Mouse (Mus musculus): Measurements from ENCODE around the gene 1700015G11Rik. TPM values are rescaled to one million over a fixed set of nuclear protein-coding genes. Genes with fewer than 3 reads are reported as not detected.

The 1700015G11Rik gene
- polyA plus RNA-seq, 1 experiment from 2014 or later: not detected

- H3K27ac ChIP-seq (replicated peaks): peak within 1 kb of the TSS; percentile 70
- 0 out of 2 replicates have a peak, but pooled peaks cover 3% of the 10 kb centered on the region for H3K36me3 ChIP-seq
- H3K27me3 ChIP-seq: no peaks in the 10 kb centered on the region; the same call in 1 of the 2 replicates
- H3K4me3 ChIP-seq: peak within 1 kb of the TSS; percentile 71
- ATAC-seq (ENCODE audit: low FRiP score, low read depth): peak; percentile 95
- peak within 1 kb of the TSS; percentile 66 for H3K4me2 ChIP-seq (replicated peaks)
- H3K9me3 ChIP-seq: no peaks in the 10 kb centered on the region
- no peaks in the 10 kb centered on the region for H3K4me1 ChIP-seq
- H3K9ac ChIP-seq (replicated peaks): peak within 1 kb of the TSS; percentile 68
- under 1% methylated on average over 37 of the region's 47 CpGs for WGBS
Measured at GRCm38 (mm10) chr7:52005511-52006295, 9.8 kb downstream of the 1700015G11Rik start, which contains the start of gene Svip. Svip (minus strand) TSS chr7:52006018.

- Histone ChIP-seq H3K36me3 (no peaks in the 10 kb centered on the region), H3K27ac (replicated peaks) (no peak overlapping the region), H3K27me3 (no peaks in the 10 kb centered on the region), H3K9me3 (no peaks in the 10 kb centered on the region), H3K9ac (replicated peaks) (no peak overlapping the region), H3K4me2 (replicated peaks) (no peak overlapping the region), H3K4me1 (no peaks in the 10 kb centered on the region), H3K4me3 (no peak overlapping the region)
- 82% methylated on average over 3 of the region's 3 CpGs for WGBS
- ATAC-seq (ENCODE audit: low FRiP score, low read depth): no peak
Measured at GRCm38 (mm10) chr7:51991020-51991419, 24.5 kb downstream of the 1700015G11Rik start.

- H3K36me3 ChIP-seq: no peaks in the 10 kb centered on the region
- WGBS: 76% methylated on average over 6 of the region's 6 CpGs
- ATAC-seq (ENCODE audit: low FRiP score, low read depth): no peak
- no peaks in the 10 kb centered on the region for H3K27me3 ChIP-seq
- H3K4me1 ChIP-seq: no peaks in the 10 kb centered on the region
- no peak overlapping the region for H3K4me2 ChIP-seq (replicated peaks)
- H3K4me3 ChIP-seq: no peak overlapping the region
- H3K9ac ChIP-seq (replicated peaks): no peak overlapping the region
- no peaks in the 10 kb centered on the region for H3K9me3 ChIP-seq
- H3K27ac ChIP-seq (replicated peaks): no peak overlapping the region
Measured at GRCm38 (mm10) chr7:51986909-51987308, 28.6 kb downstream of the 1700015G11Rik start.

GRCm38 (mm10) chr7:51985763-51986162 lies 29.8 kb downstream of the 1700015G11Rik start:
- no peak for ATAC-seq (ENCODE audit: low FRiP score, low read depth)
- 81% methylated on average over 6 of the region's 6 CpGs for WGBS

GRCm38 (mm10) chr7:51982303-51982702 lies 33.2 kb downstream of the 1700015G11Rik start:
- no peaks in the 10 kb centered on the region for H3K36me3 ChIP-seq
- no peak overlapping the region for H3K9ac ChIP-seq (replicated peaks)
- H3K4me3 ChIP-seq: no peak overlapping the region
- WGBS: 46% methylated on average over 1 of the region's 1 CpGs
- no peaks in the 10 kb centered on the region for H3K9me3 ChIP-seq
- no peak for ATAC-seq (ENCODE audit: low FRiP score, low read depth)
- no peak overlapping the region for H3K27ac ChIP-seq (replicated peaks)
- no peaks in the 10 kb centered on the region for H3K4me1 ChIP-seq
- H3K27me3 ChIP-seq: no peaks in the 10 kb centered on the region
- no peak overlapping the region for H3K4me2 ChIP-seq (replicated peaks)

More at GRCm38 (mm10) chr7:51985763-51986162, 29.8 kb downstream of the 1700015G11Rik start:
- H3K4me1 ChIP-seq: no peaks in the 10 kb centered on the region
- H3K4me2 ChIP-seq (replicated peaks): no peak overlapping the region
- H3K4me3 ChIP-seq: no peak overlapping the region
- no peaks in the 10 kb centered on the region for H3K27me3 ChIP-seq
- no peak overlapping the region for H3K27ac ChIP-seq (replicated peaks)
- H3K36me3 ChIP-seq: no peaks in the 10 kb centered on the region
- no peak overlapping the region for H3K9ac ChIP-seq (replicated peaks)
- no peaks in the 10 kb centered on the region for H3K9me3 ChIP-seq

- no peak overlapping the region for H3K27ac ChIP-seq (replicated peaks)
- no peak overlapping the region for H3K4me3 ChIP-seq
- no peak for ATAC-seq (ENCODE audit: low FRiP score, low read depth)
- H3K9ac ChIP-seq (replicated peaks): no peak overlapping the region
- peaks cover 8% of the 10 kb centered on the region for H3K4me1 ChIP-seq
- H3K27me3 ChIP-seq: no peaks in the 10 kb centered on the region
- no peaks in the 10 kb centered on the region for H3K9me3 ChIP-seq
- H3K36me3 ChIP-seq: no peaks in the 10 kb centered on the region
- 51% methylated on average over 5 of the region's 5 CpGs for WGBS
- no peak overlapping the region for H3K4me2 ChIP-seq (replicated peaks)
Measured at GRCm38 (mm10) chr7:51979271-51979670, 36.3 kb downstream of the 1700015G11Rik start.

GRCm38 (mm10) chr7:51975181-51975580 lies 40.3 kb downstream of the 1700015G11Rik start:
- no peaks in the 10 kb centered on the region for H3K36me3 ChIP-seq
- peaks cover 8% of the 10 kb centered on the region for H3K4me1 ChIP-seq
- H3K27ac ChIP-seq (replicated peaks): peak overlapping the region; percentile 58
- no peaks in the 10 kb centered on the region for H3K9me3 ChIP-seq
- no peak overlapping the region for H3K9ac ChIP-seq (replicated peaks)
- H3K27me3 ChIP-seq: no peaks in the 10 kb centered on the region
- 65% methylated on average over 6 of the region's 6 CpGs for WGBS
- H3K4me3 ChIP-seq: no peak overlapping the region
- 0 out of 2 replicates have a peak, but pooled peaks have one; percentile 29 for ATAC-seq (ENCODE audit: low FRiP score, low read depth)
- no peak overlapping the region for H3K4me2 ChIP-seq (replicated peaks)

- Histone ChIP-seq H3K27me3 (no peaks in the 10 kb centered on the region), H3K27ac (replicated peaks) (no peak overlapping the region), H3K4me1 (peaks cover 8% of the 10 kb centered on the region), H3K9ac (replicated peaks) (no peak overlapping the region), H3K4me2 (replicated peaks) (no peak overlapping the region), H3K36me3 (no peaks in the 10 kb centered on the region), H3K9me3 (no peaks in the 10 kb centered on the region), H3K4me3 (no peak overlapping the region)
- ATAC-seq (ENCODE audit: low FRiP score, low read depth): no peak
- WGBS: 82% methylated on average over 2 of the region's 2 CpGs
Measured at GRCm38 (mm10) chr7:51973526-51973925, 42.0 kb downstream of the 1700015G11Rik start.

GRCm38 (mm10) chr7:51973091-51973490 lies 42.4 kb downstream of the 1700015G11Rik start:
- Histone ChIP-seq H3K4me3 (no peak overlapping the region), H3K9me3 (no peaks in the 10 kb centered on the region), H3K4me2 (replicated peaks) (no peak overlapping the region), H3K4me1 (peaks cover 8% of the 10 kb centered on the region), H3K36me3 (no peaks in the 10 kb centered on the region), H3K27ac (replicated peaks) (no peak overlapping the region), H3K27me3 (no peaks in the 10 kb centered on the region), H3K9ac (replicated peaks) (no peak overlapping the region)
- WGBS: 71% methylated on average over 5 of the region's 5 CpGs
- no peak for ATAC-seq (ENCODE audit: low FRiP score, low read depth)

GRCm38 (mm10) chr7:51972252-51972855 lies 43.2 kb downstream of the 1700015G11Rik start:
- H3K9ac ChIP-seq (replicated peaks): no peak overlapping the region
- WGBS: 33% methylated on average over 6 of the region's 6 CpGs
- H3K4me3 ChIP-seq: no peak overlapping the region
- peak; percentile 59 for ATAC-seq (ENCODE audit: low FRiP score, low read depth)
- H3K9me3 ChIP-seq: no peaks in the 10 kb centered on the region
- peaks cover 8% of the 10 kb centered on the region for H3K4me1 ChIP-seq
- H3K27ac ChIP-seq (replicated peaks): no peak overlapping the region; the same call in 1 of the 2 replicates
- no peak overlapping the region for H3K4me2 ChIP-seq (replicated peaks)
- H3K36me3 ChIP-seq: no peaks in the 10 kb centered on the region
- no peaks in the 10 kb centered on the region for H3K27me3 ChIP-seq

- Histone ChIP-seq H3K4me3 (no peak overlapping the region), H3K4me1 (no peaks in the 10 kb centered on the region), H3K9ac (replicated peaks) (no peak overlapping the region), H3K4me2 (replicated peaks) (no peak overlapping the region), H3K36me3 (no peaks in the 10 kb centered on the region), H3K9me3 (no peaks in the 10 kb centered on the region), H3K27ac (replicated peaks) (no peak overlapping the region), H3K27me3 (no peaks in the 10 kb centered on the region)
- ATAC-seq (ENCODE audit: low FRiP score, low read depth): no peak
Measured at GRCm38 (mm10) chr7:51969379-51969778, 46.1 kb downstream of the 1700015G11Rik start.

GRCm38 (mm10) chr7:51967581-51967980 lies 47.9 kb downstream of the 1700015G11Rik start:
- no peak for ATAC-seq (ENCODE audit: low FRiP score, low read depth)
- Histone ChIP-seq H3K4me2 (replicated peaks) (no peak overlapping the region), H3K36me3 (no peaks in the 10 kb centered on the region), H3K4me1 (0 out of 2 replicates have a peak, but pooled peaks cover 2% of the 10 kb centered on the region), H3K27me3 (no peaks in the 10 kb centered on the region), H3K9ac (replicated peaks) (no peak overlapping the region), H3K4me3 (no peak overlapping the region), H3K27ac (replicated peaks) (no peak overlapping the region), H3K9me3 (no peaks in the 10 kb centered on the region)
- 88% methylated on average over 4 of the region's 4 CpGs for WGBS
